Mouse (Mus musculus): ENCODE results near the gene Col9a3. TPM values are rescaled to one million over a fixed set of nuclear protein-coding genes. Genes with fewer than 3 reads are reported as not detected.

Gene Col9a3
- polyA plus RNA-seq, 1 experiment from 2014 or later = 9.3 TPM

DNA sequence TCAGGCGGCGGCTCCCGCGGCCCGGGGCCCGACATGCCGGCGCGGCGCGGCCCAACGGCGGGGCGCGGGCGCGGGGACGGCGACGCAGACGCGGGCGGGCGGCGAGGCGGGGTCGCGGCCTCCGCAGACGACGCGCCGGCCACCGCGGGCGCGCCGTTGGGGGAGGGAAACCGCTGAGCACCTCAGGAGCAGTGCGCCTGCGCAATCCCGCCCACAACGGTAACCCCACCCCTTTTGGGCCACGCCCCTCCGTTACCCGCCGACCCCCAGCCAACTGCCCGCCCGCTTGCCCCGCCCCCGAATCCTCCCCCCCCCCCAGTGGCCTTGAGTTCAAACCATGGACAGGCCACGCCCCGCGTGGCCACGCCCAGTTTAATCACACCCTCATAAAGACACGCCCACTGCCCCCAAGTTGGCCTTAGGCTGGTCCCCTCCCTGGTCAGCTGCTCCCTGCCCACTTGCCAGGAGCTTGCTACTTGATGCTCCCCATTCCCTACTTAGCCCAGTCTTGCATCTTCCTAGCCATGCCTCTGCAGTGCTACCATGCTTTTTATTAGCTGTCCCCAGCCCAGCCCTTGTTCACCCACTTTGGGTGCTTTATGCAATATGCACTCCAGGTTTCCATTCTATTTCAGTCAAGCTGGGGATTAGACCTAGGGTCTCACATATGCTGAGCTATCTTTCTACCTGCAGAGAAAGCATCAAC lies 45.1 kb downstream of the Col9a3 start, which contains the start of gene Tcfl5:
TSS of gene Tcfl5 (minus strand) at position 154 of the 706 bp plus-strand sequence.
- peak within 1 kb of the TSS; percentile 37 for H3K4me3 ChIP-seq (replicated peaks)
- H3K27me3 ChIP-seq (replicated peaks) = peaks cover 40% of the 10 kb centered on the region
- WGBS = 4% methylated on average over 26 of the region's 56 CpGs
- no peaks in the 10 kb centered on the region for H3K36me3 ChIP-seq
- H3K27ac ChIP-seq = no peak within 1 kb of the TSS
- peak within 1 kb of the TSS; percentile 52 for H3K4me2 ChIP-seq
- peaks cover 8% of the 10 kb centered on the region; the same call in 1 of the 2 replicates for H3K9me3 ChIP-seq
- 0 out of 2 replicates have a peak, but pooled peaks cover 3% of the 10 kb centered on the region for H3K4me1 ChIP-seq
- ATAC-seq (ENCODE audit: insufficient read depth, low FRiP score, low read depth) = no peak
- H3K9ac ChIP-seq = no peak within 1 kb of the TSS

DNA sequence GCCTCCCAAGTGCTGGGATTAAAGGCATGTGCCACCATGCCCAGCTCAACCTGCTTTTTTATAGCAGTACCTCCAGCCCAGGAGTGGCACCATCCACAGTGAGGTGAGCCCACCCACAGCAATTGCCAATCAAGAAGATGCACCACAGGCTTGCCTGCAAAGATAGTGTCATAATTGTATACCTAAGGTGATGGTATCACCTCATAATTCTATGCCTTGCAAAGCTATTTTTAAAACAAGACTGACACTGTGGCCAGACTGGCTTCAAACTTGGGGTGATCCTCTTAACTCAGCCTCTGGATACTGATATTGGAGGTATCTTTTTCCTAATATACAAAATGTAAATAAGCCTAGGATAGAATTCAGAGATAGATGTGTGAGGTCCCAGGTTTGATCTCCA lies 46.0 kb downstream of the Col9a3 start:
- H3K9me3 ChIP-seq = peaks cover 8% of the 10 kb centered on the region; the same call in 1 of the 2 replicates
- H3K27me3 ChIP-seq (replicated peaks) = peaks cover 34% of the 10 kb centered on the region
- H3K4me3 ChIP-seq (replicated peaks) = no peak overlapping the region
- no peak for ATAC-seq (ENCODE audit: insufficient read depth, low FRiP score, low read depth)
- H3K4me1 ChIP-seq = 0 out of 2 replicates have a peak, but pooled peaks cover 3% of the 10 kb centered on the region
- H3K9ac ChIP-seq = no peak overlapping the region
- H3K27ac ChIP-seq = no peak overlapping the region
- no peak overlapping the region for H3K4me2 ChIP-seq
- no peaks in the 10 kb centered on the region for H3K36me3 ChIP-seq

DNA sequence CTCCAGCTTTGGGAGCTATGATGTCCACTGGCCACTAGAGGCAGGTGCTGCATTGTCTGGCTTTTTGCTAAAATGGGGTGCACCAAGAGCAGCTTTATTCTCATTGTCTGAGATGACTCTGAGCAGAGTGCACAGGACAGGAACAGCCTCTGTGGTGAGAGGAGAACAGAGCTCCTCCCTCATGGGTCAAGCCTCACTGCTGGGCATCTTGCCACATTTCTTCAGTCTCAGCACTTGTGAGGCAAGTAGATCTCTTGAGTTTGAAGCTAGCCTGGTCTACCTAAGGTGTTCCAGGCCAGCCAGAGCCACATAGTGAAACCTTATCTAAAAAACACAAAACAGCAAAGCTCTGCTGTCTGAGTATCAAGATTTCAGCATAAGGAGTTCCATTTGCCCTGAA lies 49.3 kb downstream of the Col9a3 start:
- Histone ChIP-seq H3K36me3 (no peaks in the 10 kb centered on the region), H3K4me3 (replicated peaks) (no peak overlapping the region), H3K9me3 (peaks cover 8% of the 10 kb centered on the region; the same call in 1 of the 2 replicates), H3K4me1 (0 out of 2 replicates have a peak, but pooled peaks cover 3% of the 10 kb centered on the region), H3K27ac (no peak overlapping the region), H3K4me2 (no peak overlapping the region), H3K27me3 (replicated peaks) (peaks cover 21% of the 10 kb centered on the region), H3K9ac (no peak overlapping the region)
- no peak for ATAC-seq (ENCODE audit: insufficient read depth, low FRiP score, low read depth)

- no peak for ATAC-seq (ENCODE audit: insufficient read depth, low FRiP score, low read depth)
- no peak overlapping the region for H3K4me3 ChIP-seq (replicated peaks)
- 81% methylated on average over 7 of the region's 7 CpGs for WGBS
These were observed 57.1 kb downstream of the Col9a3 start for GRCm38 (mm10) chr2:180654666-180655065.

DNA sequence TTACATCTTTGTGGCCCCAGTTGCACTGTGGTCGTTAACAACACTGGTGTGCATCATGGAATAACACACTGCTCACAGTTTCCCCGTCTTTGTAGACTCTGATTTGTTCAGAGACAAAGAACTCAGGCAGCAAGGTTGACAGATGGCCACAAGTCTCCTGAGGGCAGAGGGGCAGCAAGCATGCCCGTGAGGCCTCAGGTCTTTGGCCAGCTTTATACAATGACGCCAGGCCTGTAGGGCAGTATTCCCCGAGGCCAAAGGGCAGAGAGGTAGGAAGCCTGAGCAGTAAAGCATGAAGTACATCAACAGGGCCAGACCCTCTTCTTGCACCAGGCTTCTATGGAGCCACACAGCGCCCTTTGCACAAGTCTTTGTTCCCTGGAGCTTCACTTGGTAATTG lies 57.6 kb downstream of the Col9a3 start:
- no peaks in the 10 kb centered on the region for H3K27me3 ChIP-seq (replicated peaks)
- no peak for ATAC-seq (ENCODE audit: insufficient read depth, low FRiP score, low read depth)
- H3K4me1 ChIP-seq = no peaks in the 10 kb centered on the region
- 63% methylated on average over 6 of the region's 6 CpGs for WGBS
- no peak overlapping the region for H3K9ac ChIP-seq
- H3K4me3 ChIP-seq (replicated peaks) = no peak overlapping the region
- H3K9me3 ChIP-seq = no peaks in the 10 kb centered on the region
- H3K36me3 ChIP-seq = no peaks in the 10 kb centered on the region
- H3K4me2 ChIP-seq = no peak overlapping the region
- no peak overlapping the region for H3K27ac ChIP-seq

More at GRCm38 (mm10) chr2:180654666-180655065, 57.1 kb downstream of the Col9a3 start:
- H3K27me3 ChIP-seq (replicated peaks) = no peaks in the 10 kb centered on the region
- H3K9me3 ChIP-seq = no peaks in the 10 kb centered on the region
- H3K4me1 ChIP-seq = no peaks in the 10 kb centered on the region
- no peak overlapping the region for H3K27ac ChIP-seq
- no peak overlapping the region for H3K4me2 ChIP-seq
- H3K9ac ChIP-seq = no peak overlapping the region
- no peaks in the 10 kb centered on the region for H3K36me3 ChIP-seq

DNA sequence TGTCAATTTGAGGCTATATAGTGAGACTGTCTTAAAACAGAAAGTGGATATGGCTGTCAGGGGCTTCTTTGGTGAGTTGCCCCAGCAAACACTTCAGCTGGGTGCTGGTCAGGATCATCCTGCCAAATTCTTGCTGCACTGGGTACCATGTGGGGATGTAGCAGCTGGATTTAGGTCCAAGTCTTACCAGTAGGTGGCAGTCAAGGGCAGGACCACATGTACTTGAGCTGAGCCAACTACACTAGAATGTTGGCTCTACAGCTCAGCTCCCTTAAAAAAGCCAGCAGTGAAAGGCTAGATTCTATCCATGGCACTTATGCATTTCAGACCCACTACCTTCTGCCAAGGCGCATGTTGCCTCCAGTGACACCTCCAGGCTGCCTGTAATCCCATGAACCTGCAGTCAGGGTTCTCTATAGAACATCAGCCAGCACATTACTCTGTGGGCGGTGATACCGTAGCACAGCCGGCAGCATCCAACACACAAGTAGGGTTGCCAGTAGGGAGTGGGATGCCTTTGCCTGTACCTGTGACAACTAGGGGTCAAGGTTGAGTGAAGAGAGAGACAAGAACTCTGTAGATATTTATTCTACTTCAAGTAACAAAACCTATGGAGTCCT lies 59.9 kb downstream of the Col9a3 start:
- no peak overlapping the region for H3K27ac ChIP-seq
- H3K36me3 ChIP-seq = peaks cover 11% of the 10 kb centered on the region; the same call in 1 of the 2 replicates
- no peaks in the 10 kb centered on the region for H3K4me1 ChIP-seq
- 77% methylated on average over 4 of the region's 4 CpGs for WGBS
- H3K9me3 ChIP-seq = no peaks in the 10 kb centered on the region
- H3K4me2 ChIP-seq = no peak overlapping the region
- ATAC-seq (ENCODE audit: insufficient read depth, low FRiP score, low read depth) = peak; percentile 79; the same call in 1 of the 2 replicates
- no peak overlapping the region for H3K4me3 ChIP-seq (replicated peaks)
- H3K27me3 ChIP-seq (replicated peaks) = no peaks in the 10 kb centered on the region
- no peak overlapping the region for H3K9ac ChIP-seq

- ATAC-seq (ENCODE audit: insufficient read depth, low FRiP score, low read depth) = no peak
These were observed 60.8 kb downstream of the Col9a3 start for GRCm38 (mm10) chr2:180658381-180658780.

DNA sequence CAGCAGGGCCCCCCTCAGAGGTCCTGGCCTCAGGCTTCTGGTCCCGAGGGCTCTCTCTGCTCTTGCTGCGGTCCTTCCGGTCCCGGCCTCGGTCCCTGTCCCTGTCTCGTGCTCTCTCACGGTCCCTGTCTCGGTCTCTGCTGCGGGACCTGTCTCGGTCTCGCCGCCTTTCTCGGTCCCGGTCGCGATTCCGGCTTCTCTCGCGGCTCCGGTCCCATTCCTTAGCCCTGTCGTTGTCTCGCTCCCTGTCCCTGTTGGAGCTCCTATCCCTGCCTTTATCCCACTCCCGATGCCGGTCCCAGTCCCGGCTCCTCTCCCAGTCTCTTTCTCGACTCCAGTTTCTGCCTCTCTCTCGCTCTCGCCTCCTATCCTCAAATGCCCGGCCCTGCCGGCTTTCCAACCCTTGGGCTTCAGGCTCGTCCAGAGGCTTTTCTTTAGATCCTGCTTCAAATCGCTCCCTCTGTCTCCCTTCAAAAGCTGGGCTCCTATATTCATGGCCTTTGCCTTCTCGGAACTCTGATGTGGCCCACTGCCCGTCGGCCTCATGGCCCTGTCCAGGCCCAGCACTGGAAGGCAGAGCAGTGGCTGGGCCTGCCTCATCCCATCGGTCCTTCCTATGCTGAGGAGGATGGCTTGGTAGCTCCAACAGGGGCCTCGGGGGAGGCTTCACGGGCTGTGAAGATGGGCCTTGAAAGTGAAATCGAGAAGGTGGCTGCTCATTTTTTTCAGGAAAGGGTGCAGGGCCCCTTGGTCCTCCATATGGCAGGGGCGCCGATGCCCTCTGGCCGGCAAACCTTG lies 62.0 kb downstream of the Col9a3 start:
- ATAC-seq (ENCODE audit: insufficient read depth, low FRiP score, low read depth) = no peak
- Histone ChIP-seq H3K36me3 (peaks cover 11% of the 10 kb centered on the region; the same call in 1 of the 2 replicates), H3K4me3 (replicated peaks) (no peak overlapping the region; the same call in 1 of the 2 replicates), H3K27me3 (replicated peaks) (no peaks in the 10 kb centered on the region), H3K4me2 (peak overlapping the region; percentile 30), H3K9ac (no peak overlapping the region), H3K27ac (no peak overlapping the region), H3K4me1 (no peaks in the 10 kb centered on the region), H3K9me3 (no peaks in the 10 kb centered on the region)
- WGBS = 34% methylated on average over 42 of the region's 42 CpGs

More at GRCm38 (mm10) chr2:180658381-180658780, 60.8 kb downstream of the Col9a3 start:
- Histone ChIP-seq H3K27me3 (replicated peaks) (no peaks in the 10 kb centered on the region), H3K36me3 (peaks cover 11% of the 10 kb centered on the region; the same call in 1 of the 2 replicates), H3K9me3 (no peaks in the 10 kb centered on the region), H3K27ac (no peak overlapping the region), H3K9ac (no peak overlapping the region), H3K4me2 (no peak overlapping the region), H3K4me1 (no peaks in the 10 kb centered on the region), H3K4me3 (replicated peaks) (no peak overlapping the region)
- 86% methylated on average over 5 of the region's 5 CpGs for WGBS

- H3K4me2 ChIP-seq = no peak overlapping the region
- 93% methylated on average over 5 of the region's 5 CpGs for WGBS
- ATAC-seq (ENCODE audit: insufficient read depth, low FRiP score, low read depth) = no peak
- no peak overlapping the region for H3K27ac ChIP-seq
- H3K9me3 ChIP-seq = no peaks in the 10 kb centered on the region
- no peaks in the 10 kb centered on the region for H3K27me3 ChIP-seq (replicated peaks)
- no peaks in the 10 kb centered on the region for H3K4me1 ChIP-seq
- H3K4me3 ChIP-seq (replicated peaks) = no peak overlapping the region
- H3K36me3 ChIP-seq = peaks cover 12% of the 10 kb centered on the region; the same call in 1 of the 2 replicates
- no peak overlapping the region for H3K9ac ChIP-seq
These were observed 62.9 kb downstream of the Col9a3 start for GRCm38 (mm10) chr2:180660521-180660920.

GRCm38 (mm10) chr2:180662008-180662407 lies 64.4 kb downstream of the Col9a3 start:
- H3K4me3 ChIP-seq (replicated peaks) = no peak overlapping the region
- no peaks in the 10 kb centered on the region for H3K9me3 ChIP-seq
- no peaks in the 10 kb centered on the region for H3K4me1 ChIP-seq
- H3K4me2 ChIP-seq = no peak overlapping the region
- peaks cover 26% of the 10 kb centered on the region for H3K36me3 ChIP-seq
- H3K9ac ChIP-seq = no peak overlapping the region
- no peak for ATAC-seq (ENCODE audit: insufficient read depth, low FRiP score, low read depth)
- no peak overlapping the region for H3K27ac ChIP-seq
- WGBS = 89% methylated on average over 4 of the region's 4 CpGs
- H3K27me3 ChIP-seq (replicated peaks) = no peaks in the 10 kb centered on the region

Measured in stomach, embryonic 15.5 days (tissue).